Mouse (Mus musculus): ENCODE measurements at regions not wholly inside any gene's neighbourhood (a gene's known extent, or its start where the extent isn't known, plus 50 kb on each side); places are given as distances from the start of the nearest gene placed in this dataset.

DNA sequence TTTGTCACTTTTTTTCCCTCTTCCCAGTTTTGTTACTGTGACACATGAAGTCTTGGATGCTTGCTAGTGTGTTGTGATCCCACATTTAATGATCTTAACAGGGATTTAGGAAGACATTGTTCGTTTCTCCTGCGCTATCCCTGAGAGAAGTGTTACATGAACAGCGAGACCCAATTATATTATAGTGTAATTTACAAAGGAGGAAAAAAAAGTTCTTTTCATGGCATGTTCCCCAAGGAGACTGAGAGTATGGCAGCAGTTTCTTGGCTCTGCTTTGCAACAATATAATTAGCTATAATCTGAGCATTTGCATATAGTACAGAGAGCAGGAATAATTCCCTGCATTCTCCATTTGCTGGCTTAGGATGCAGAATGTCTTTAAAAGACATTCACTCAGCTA, 168.6 kb downstream of the Insc start:
- no peak for DNase-seq

DNA sequence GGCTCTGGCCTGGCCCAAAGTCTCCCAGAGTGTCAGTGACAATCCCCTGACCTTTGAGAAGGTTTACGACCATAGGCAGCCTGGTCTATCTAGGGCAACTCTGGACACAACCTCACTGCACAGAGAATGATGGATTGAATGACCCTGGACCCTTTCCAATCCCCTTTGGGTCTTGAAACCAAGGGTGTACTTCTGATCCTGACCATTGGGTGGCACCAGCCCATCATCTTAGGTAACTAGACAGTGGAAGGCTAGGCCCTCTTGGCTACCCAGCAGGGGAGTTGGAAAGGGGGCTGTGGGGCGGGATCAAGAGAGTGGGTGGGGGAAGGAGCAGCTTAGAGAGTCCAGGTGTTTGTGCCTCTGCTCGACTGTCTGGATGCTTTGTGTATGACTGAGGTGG, 178.7 kb downstream of the Insc start:
- DNase-seq: peak; percentile 24 to 70

DNA sequence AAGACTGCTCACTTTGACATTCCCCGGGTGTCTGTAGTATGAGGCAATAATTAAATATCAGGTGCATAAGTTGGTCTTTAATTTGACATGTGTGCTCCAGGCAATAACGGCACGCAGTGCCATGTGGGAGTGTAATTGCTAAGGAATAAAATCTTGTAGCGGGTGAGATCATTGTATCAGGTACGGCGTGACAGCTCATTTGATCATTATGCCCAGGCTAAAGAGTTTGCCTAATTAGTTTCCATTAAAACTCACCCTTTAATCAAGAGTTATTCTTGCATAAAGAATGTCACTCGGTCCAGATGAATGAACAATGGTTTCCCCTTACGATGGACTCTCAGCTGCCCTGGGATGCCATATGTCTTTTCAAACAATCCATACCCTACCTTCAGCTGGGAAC, 190.4 kb downstream of the Insc start:
- no peak for DNase-seq

DNA sequence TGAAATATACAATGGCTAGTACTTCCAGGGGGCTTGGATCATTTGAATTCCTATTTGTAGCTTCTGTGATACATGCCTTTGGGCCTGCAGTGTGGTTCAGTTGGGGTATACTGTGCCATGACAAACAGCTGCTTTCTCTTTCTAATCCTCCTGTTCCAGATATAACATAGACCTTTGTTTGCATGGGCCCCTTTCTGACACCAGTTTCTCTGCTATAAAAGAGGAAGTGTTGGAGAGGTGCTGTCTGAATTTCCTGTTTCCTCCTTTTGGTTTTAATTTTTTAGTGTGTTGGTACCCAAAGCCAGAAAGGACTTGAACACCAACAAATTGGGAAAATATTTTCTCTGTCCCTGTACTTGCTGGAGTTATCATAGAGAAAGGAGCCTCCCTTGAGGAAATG, 207.3 kb downstream of the Insc start:
- no peak for DNase-seq

DNA sequence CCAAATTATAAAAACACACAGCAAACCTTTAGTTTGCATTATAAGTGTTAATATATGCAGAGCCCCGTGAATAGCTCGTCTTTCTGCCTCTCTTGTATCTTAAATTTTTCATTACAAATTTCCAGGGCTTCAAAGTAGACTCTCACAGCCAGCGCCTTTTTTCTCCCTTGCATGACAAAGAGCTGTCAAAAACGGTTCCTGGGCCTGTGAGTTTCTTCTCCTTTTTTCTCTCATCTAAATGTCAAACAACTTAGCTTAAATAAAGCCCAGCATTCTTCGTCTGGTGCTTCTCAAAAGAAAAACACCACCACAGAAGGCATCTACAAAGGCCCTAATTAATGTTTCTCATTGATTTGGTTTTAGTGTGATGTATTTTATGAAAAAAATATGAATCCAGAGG, 219.7 kb downstream of the Insc start:
- no peak for DNase-seq

DNA sequence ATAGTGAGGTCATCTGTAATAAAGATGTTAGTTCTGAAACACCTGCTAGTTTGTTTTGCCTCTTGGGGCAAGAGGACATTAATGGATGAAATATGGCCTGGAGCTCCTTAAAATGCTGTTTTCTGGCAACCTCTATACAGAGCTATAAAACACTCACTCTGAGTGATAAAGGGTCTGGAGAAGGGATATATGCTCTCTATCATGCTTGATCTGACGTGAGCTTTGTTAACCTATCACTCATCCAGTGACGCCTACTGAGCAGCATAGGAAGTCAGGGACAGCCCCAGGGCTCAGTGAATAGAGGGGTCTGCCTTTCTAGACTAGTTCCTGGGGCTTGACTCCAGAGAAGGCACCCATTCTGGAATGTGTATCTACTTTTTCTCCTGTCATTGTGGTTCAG, 222.4 kb downstream of the Insc start:
- no peak for DNase-seq

DNA sequence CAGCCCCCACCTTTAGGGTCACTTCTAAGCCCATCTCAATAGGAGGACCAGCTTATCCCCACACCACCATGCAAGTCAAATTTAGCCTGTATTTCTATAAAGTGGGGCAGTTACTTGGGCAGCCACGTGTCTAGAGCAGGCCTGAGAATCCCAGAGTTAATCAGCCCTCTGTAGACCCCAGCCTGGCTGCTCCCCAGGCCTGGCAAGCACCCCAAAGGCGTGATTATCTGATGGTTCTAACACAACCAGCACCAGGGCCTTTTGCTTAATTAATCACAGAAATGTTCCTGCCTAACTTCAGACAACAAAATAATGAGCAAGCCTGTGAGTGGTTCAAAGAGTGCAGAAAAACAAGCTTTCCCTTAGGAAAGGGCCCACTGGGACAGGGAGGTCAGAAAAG, 243.0 kb downstream of the Insc start:
- no peak for DNase-seq

DNA sequence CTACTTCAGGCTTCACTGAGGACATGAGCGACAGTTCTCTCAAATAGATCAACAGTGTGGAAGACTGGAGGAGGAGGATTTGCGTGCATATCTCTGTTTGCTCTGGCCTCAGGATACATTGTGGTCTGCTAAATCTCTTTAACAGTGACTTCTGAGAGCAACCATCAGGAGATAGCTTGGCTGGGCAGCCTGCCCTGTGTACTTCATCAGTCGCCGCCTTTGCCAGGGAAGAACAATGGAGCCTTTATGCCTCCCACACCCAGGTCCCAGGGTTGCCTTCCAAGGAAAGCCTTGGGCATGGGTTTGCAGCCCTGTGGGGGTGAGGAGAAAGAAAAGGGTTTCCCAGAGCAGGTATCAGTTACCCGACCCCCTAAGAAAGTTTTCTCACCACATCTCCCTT, 247.8 kb downstream of the Insc start:
- no peak for DNase-seq

DNA sequence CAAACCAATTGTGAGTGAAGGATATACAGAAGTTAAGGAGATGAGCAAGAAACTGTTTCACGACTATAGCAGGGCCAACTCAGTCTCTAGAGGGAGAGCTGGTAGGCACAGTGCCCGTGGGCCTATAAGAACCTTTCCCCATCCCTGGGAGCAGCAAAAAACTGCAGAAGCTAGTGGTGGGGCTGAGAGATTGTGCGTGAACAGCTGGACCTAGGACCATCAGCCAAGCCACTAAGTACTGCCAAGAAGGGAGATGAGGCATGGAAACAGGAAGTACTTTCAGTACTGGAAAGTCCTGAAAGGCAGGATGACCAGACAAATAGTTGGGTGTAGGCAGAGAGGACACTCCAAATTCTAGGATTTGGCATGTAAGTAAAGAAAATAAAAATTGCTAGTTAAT, 248.9 kb downstream of the Insc start:
- DNase-seq: no peak

DNA sequence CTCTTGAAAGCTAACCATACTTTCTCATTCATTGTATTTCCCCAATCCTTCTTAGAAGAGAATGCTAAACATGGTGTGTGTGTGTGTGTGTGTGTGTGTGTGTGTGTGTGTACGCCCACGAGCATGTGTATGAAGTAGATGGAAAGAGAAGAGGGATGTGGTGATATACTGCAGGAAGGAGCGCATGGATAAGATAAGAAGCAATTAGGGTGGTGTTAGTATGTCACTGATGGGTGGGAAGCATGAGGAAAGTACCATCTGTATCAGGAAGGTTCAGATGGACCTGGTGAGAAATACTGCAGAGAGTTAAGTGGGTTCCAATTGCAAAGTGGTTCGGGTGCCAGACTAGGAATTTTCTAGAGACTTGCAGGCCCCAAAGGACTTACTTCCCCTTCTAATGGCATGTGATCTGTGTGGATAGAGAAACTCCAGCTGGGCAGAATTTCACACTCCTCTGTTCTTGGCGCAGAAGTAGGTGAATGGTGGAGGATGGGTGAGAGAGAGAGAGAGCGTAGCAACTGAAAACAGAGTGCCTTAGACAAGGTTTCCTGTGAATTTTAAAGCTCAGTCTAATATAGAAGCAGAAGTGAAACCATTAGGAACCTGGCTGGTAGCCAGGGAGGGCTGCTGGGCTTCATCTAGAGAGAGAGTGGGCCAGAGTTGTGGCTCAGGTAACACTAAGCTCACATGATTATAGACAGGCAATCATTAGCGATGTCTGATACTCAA, 257.5 kb downstream of the Insc start:
- DNase-seq: peak; percentile 32 to 61

DNA sequence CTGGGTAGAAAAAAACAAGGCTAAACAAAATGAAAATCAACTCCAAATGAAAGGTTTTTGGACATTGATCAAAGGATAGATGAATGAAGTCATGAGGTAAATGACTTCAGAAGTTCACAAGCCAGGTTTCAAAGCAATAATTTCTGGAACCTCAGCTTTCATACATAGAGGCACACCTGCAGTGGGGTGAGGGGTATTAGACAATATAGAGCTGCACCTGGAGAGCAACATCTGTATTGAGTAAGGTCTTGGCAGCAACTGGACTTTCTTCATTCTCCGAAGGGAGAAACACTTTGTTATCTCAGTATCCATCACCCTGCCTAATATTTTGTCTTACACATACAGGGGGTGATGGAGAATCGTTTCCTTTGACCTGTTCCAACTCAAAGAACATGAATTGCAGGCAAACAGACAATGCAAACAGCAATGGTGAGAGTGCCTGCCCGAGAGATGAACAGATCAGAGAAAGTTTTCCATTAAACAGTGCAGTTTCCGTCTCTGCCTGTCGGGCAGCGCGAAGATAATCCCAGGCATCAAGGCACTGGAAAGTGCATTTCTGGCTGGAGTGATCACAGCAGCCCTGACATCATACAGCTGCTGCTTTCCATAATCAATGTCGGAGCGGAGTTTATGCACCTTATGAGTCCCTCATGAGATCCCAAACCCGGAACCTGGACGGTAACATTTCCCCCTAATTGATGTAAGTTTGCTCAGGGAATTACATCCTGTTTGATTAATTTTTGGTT, 270.9 kb downstream of the Insc start:
- DNase-seq: no peak

DNA sequence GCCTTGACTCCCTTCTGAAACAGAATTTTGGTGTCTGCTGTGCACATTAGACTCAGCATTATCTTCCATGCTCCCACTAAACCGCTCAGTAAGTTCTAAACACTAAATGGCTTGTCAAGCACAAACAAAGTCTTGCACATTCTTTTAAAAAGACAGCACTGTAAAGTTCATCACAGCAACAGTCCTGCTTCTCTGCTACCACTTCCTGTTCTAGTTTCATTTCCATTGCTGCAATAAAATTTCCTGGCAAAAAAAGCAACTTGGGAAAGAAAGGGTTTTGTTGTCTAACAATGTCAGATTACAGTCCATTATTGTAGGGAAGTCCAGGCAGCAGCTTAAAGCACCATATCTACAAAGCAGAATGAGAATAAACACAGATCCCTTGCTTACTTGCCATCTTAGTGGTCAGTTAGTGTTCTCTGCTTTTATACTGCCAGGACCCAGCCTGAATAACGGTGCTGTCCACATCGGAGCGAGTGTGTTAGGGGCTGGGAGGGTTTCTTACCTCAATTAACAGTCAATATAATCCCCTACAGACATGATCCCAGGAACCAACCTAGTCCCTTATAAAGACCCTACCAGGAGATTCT, 276.0 kb downstream of the Insc start:
- DNase-seq: no peak

DNA sequence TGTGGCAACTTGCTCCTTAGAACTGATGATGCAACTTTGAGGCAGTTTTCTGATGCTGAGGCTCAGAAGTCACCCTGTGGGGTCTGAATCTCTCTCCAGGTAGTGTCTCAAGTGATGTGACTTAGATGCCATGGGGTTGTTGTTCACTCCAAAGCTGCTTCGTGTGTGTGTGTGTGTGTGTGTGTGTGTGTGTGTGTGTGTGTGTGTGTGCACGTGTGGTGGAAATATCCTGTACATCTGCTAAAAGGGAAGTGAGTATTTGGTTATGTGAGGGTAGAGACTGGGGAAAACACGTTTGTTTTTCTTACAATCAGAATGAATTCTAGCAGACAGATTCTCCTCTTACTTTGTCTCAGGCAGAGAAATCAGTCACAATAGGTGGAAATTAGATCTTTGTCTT, 276.5 kb downstream of the Insc start:
- peak; percentile 13 to 23 for DNase-seq

DNA sequence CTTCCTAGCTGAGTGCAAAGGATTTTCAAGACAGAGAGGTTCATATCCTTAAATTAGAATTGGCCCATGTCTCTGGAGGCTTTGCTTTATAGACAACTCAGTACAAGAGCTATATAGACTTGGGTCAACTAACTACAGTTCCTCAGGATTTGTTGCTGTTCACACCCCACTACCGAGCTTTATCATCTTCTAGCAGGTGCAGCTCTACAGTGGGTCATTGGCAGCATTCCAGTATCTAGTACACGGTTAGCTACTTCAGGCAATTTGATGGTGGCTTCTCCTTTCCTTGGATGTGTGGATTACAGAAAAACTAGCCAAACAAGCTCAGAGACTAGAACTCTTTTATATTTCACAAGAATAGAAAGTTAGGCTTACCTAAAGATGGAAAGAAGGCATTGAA, 282.3 kb downstream of the Insc start:
- no peak for DNase-seq

DNA sequence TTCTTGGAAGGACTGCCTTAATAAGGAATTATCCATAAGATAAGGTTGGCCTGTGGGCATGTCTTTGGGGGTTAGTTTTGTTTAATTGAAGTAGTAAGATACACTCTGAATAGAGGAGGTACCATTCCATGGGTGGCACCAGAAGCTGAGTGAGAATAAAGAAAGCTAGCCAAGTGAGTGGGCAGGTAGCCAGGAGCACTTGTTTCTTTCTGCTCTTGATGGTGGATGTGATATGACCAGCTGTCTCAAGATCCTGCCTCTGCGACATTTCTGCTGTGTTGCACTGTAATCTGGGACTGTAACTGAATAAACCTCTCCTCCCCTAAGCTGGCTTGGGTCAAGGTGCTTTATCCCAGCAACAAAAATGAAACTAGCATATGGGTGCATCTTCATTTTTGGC, 284.2 kb downstream of the Insc start:
- DNase-seq: no peak

DNA sequence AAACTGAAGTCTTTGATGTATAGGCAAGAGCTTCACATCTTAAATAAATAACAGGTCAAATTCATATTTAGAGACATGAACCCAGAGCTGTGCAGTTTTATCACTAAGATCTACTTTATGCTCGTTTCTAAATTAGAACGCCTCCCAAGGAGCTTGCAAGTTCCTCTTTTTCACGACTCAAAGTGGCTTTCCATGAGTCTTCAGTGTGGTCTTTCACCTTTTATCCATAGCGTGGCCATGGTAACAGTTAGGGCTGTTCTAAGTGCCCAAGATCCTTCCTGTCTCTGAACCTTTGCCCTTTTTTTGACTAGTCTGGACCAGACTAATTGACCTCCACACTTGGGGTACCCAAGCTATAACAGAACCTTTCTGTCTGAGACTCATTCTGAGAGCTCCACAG, 290.5 kb downstream of the Insc start:
- no peak for DNase-seq

DNA sequence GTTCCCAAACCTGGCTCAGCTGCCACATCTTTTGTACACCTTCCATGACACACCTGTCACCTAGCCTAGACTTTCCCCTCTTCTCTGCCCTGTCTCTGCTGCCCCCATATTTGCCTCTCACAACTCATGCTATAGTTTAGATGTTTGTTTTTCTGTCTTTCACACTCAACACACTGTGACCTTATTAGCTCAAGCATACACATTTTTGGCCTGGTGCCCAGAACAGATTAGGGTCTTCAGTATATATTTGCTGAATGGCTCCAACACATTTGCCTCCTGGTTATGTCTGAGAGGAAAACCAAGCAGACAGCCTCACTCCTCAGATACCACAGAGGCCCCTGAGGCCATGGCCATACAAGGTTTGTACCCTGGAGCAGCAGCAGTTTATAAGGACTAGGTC, 312.0 kb downstream of the Insc start:
- no peak for DNase-seq

DNA sequence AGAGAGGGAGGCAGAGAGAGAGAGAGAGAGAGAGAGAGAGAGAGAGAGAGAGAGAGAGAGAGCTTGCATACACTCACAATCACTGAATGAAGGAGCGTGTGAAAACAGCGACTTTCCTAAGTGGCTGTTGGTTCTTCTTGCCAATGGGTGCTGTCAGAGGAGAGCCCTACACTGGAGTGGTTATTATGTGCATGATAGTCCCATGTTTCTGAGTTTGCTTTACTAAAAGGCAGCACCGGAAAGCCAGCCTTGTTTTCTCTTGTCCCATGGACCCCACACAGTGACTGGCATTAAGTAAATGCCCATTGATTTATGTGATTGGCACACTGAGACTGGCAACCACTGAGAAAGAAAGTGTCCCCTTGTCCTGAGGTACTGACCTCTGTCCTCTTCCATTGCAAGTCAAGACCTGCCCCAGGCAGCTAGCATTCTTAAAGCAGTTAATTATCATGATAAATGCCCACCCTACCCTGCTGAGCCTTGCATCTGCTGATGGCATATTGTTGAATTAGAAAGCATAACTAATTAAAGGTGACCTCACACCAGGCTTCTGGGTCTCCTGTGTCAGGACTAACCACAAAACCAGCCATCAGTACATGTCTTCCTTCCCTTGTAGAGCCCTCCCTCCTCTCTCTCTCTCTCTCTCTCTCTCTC, 313.6 kb downstream of the Insc start:
- DNase-seq: no peak

DNA sequence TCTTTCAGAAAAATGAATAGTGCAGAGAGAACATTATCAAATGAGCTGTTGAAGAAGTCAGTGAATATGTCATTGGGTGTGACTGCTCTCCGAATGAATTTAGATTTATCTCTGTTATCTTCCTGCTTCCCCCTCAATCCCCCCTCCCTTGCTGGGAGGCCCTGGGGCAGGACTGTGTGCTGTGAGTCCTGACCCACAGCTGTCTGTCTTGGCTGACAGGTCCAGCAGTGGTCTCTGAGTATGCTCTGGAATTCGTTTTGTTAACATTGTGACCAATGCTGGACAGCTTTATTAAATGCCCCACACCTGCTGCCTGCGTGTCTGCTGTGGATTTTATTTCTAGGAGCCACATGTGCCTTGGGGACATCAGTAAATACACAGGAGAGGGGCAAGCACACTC, 314.2 kb downstream of the Insc start:
- DNase-seq: no peak

DNA sequence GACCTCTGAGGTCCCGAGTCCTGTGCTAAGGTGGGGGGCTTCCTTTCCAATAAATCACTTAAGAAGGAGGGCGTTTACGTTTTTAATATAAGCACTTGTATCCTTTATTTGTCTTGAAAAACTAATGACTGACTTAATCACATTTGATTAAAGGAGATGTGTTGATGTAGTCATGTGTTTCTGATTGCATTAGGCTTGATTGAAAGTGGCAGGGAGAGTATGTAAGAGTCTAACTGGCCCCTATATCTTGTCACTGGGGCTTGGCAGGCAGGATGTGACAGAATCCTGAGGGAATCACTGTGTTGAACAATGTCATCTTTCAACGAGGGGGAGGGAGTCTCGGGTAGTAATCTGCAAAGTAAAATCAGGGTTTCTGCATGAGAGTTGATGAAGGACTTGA, 316.7 kb downstream of the Insc start:
- no peak for DNase-seq

DNA sequence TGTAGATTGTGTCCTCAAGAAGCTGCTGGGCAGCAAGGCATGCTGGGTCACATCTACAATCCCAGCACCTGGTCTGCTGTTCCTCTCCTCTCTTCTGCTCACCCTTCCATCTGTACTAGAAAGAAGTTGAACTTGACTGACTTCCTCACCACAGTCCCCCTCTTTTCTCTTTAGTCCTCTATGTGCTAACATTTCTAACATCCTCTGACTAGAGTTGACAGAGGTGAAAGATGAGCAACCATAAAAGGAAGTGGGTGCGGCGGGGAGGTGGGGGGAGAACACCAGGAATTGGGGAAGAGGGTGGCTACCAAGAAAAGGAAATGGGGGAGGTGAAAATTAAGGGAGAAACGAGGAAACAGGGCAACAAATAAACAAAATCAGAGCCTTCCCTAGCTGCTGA, 319.3 kb downstream of the Insc start:
- no peak for DNase-seq

DNA sequence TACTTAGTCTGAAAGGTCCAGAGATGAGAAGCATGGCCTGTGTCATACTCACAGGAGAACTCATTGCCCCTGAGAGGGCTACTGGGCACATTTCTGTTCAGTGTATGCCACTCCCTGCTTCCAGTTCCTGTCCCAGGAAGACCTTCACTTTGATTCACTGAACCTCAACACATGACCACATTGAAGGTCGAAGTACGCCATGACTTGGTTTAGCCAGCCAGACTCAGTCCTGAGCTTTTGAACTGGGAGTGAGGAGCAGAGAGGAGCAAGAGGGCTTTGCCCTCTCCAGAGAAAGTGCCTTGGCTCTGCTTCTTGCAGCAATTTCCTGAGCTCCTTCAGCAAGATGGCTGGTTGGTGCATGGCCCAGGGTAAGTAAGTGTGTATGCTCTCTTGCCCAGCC, 324.1 kb downstream of the Insc start:
- DNase-seq: no peak

DNA sequence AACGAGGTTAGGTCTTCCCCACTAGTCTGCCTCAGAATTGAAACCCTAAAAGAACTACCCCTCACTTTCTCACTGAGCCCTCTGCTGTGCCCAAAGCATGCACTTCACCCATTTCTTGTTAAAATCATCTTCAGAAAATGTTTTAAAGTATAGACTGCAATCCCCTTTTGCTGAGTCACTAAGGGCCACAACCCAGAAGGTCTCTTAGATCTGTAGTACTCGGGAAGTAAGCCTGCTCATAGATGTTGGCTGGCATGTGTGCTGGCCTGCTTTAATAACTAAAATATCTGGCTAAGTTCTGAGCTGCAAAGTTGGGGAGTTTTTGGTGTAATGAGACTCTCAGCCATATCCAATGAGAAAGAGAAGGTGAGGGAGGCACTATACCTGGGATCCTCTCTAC, 329.9 kb downstream of the Insc start:
- no peak for DNase-seq

DNA sequence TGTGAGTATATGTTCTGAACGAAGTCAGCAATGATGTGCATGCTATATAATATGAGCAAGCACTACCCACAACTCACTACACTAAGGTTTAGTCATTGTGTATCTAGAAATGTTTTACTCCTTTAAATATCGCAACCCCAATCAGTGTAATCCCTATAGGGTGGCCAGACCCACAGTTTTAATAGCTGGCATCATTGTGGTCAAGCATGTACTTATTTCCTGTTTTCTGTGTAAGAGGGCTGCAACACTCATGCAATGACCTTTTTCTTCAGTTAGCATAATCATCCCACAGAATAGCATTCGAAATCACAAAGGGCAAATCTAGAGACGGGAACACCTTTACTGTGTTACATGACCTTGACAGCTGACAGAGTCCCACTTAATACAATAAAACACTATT, 333.3 kb downstream of the Insc start:
- DNase-seq: no peak
